Mouse (Mus musculus) liver, embryonic 11.5 days (tissue): ENCODE measurements around the gene Iqcd. TPM values are rescaled to one million over a fixed set of nuclear protein-coding genes. Genes with fewer than 3 reads are reported as not detected.

Experiments used
- ATAC-seq: fragments of 200-750 bp; cut with Nextera tagmentation; replicated peaks from 2 replicates; pipeline ENCODE4 v1.8.0; 2017; ENCODE audit warnings: moderate number of reproducible peaks, mild to moderate bottlenecking, moderate TSS enrichment, moderate library complexity; ENCODE audit not compliant: low FRiP score
- DNase-seq: peaks from one replicate; pipeline ENCODE4 v3.0.0-alpha.2; 2017; ENCODE audit warnings: low spot score
- H3K27ac ChIP-seq: fragments of 300-500 bp; sonication (generic); 2 replicates; pipeline ENCODE4 v1.5.1; 2014; ENCODE audit warnings: mild to moderate bottlenecking, low read depth, low read length, control low read depth
- H3K27me3 ChIP-seq: fragments of 300-500 bp; sonication (generic); replicated peaks from 2 replicates; pipeline ENCODE4 v1.6.1; 2014; ENCODE audit warnings: low read length, mixed read lengths; ENCODE audit not compliant: control insufficient read depth, insufficient read depth
- H3K36me3 ChIP-seq: fragments of 300-500 bp; sonication (generic); 2 replicates; pipeline ENCODE4 v1.6.1; 2014; ENCODE audit warnings: mild to moderate bottlenecking, low read length, moderate library complexity, mixed read lengths; ENCODE audit not compliant: control insufficient read depth, insufficient read depth
- H3K4me1 ChIP-seq: fragments of 300-500 bp; sonication (generic); replicated peaks from 2 replicates; pipeline ENCODE4 v1.6.1; 2014; ENCODE audit warnings: low read length, mixed read lengths; ENCODE audit not compliant: control insufficient read depth, insufficient read depth
- H3K4me2 ChIP-seq: fragments of 300-500 bp; sonication (generic); 2 replicates; pipeline ENCODE4 v1.6.1; 2014; ENCODE audit warnings: mild to moderate bottlenecking, control low read depth, moderate library complexity
- H3K4me3 ChIP-seq: fragments of 300-500 bp; sonication (generic); 2 replicates; pipeline ENCODE4 v1.5.1; 2014; ENCODE audit warnings: low read depth, low read length, control low read depth
- H3K9ac ChIP-seq: fragments of 300-500 bp; sonication (generic); 2 replicates; pipeline ENCODE4 v1.6.1; 2014; ENCODE audit warnings: low read depth, low read length, control low read depth
- H3K9me3 ChIP-seq: fragments of 300-500 bp; sonication (generic); 2 replicates; pipeline ENCODE4 v1.6.1; 2016; ENCODE audit warnings: low read length, inconsistent platforms, mixed read lengths; ENCODE audit not compliant: control insufficient read depth
- WGBS: fragments of 180-500 bp; shearing (Covaris S2); extraction: QIAGEN DNeasy Blood & Tissue Kit; methylation state at CpG from one replicate; pipeline ENCODE4 v1.1.7; 2014; 5-methylcytosine and 5-hydroxymethylcytosine counted together
- polyA plus RNA-seq: library from polyadenylated mRNA; unstranded; fragments of >200 nt; fragmentation: Nextera tagmentation; extraction: Ambion mirVana; gene quantifications from 2 replicates; pipeline ENCODE4 v1.2.1, GENCODE M21; 2014

Gene Iqcd
- polyA plus RNA-seq, 1 experiment from 2014 or later = 1.5 TPM

DNA sequence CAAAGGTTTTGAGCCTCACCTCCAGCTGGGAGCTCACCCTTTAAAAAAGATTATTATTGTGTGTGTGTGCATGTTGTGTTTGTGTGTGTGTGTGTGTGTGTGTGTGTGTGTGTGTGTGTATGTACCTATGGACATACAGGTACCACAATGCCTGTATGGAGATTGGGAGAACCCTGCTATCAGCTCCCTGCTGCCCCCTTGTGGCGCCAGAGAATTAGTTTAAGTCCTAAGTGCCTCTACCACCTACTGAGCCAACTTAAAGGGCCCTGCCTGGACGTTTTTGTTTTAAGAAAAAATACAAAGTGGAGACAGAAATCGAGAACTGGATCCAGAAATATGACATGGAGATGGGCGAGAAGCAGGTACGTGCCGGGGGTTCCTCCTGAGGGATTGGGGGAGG lies 16.0 kb downstream of the Iqcd start:
- WGBS = 5% methylated on average over 6 of the region's 6 CpGs
- H3K27ac ChIP-seq = peak overlapping the region; percentile 19; the same call in 1 of the 2 replicates
- peaks cover 27% of the 10 kb centered on the region for H3K4me1 ChIP-seq
- H3K27me3 ChIP-seq = no peaks in the 10 kb centered on the region
- peak overlapping the region; percentile 34 for H3K4me3 ChIP-seq
- H3K36me3 ChIP-seq = peaks cover 3% of the 10 kb centered on the region; the same call in 1 of the 2 replicates
- H3K4me2 ChIP-seq = peak overlapping the region; percentile 70
- peak; percentile 46; the same call in 1 of the 2 replicates for ATAC-seq
- H3K9ac ChIP-seq = no peak overlapping the region
- H3K9me3 ChIP-seq = no peaks in the 10 kb centered on the region
- DNase-seq = peak; percentile 73

DNA sequence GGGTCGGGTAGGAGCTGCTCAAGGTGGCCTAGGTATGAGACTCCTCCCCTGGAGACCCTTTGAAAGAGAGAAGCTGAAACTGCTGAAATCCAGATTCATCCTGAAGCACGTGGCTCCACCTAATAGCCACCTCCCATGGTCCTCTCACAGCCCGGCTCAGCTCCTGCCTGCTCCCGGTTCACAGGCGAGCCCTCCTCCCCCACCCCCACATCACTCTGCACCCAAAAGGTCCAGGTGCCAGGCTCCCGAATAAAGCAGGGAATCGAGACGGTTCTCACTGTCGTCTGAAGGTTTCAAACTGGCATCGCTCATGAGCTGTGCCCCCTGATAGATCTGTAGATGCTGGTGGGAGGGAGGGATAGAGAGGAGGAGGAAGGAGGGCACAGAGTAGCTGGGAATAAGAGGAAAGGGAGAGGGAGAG lies 16.4 kb downstream of the Iqcd start:
- Histone ChIP-seq H3K27me3 (no peaks in the 10 kb centered on the region), H3K27ac (peak overlapping the region; percentile 19; the same call in 1 of the 2 replicates), H3K4me3 (peak overlapping the region; percentile 34), H3K4me1 (peaks cover 23% of the 10 kb centered on the region), H3K4me2 (peak overlapping the region; percentile 70), H3K9ac (peak overlapping the region; percentile 41), H3K36me3 (peaks cover 3% of the 10 kb centered on the region; the same call in 1 of the 2 replicates), H3K9me3 (no peaks in the 10 kb centered on the region)
- peak; percentile 19; the same call in 1 of the 2 replicates for ATAC-seq
- DNase-seq = no peak
- WGBS = 4% methylated on average over 10 of the region's 10 CpGs

DNA sequence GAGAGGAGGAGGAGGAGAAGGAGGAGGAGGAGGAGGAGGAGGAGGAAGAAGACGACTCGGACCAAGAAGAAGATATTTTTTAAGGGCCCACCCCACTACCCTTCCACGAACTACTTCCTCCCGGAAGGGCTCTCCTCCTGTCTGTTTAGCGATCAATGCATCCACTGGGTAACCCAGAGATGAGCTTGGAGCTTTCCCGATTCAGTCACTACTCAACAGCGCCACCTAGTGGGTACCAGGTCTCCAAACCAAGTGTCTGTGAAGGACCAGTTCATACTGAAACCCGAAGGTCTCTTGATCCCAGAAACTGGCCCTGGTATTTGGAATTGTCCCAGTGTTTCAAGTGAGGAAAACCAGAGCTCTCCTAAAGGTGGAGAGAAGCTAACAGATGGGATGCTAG lies 16.9 kb downstream of the Iqcd start:
- H3K4me2 ChIP-seq = peak overlapping the region; percentile 70
- no peak overlapping the region for H3K27ac ChIP-seq
- H3K9ac ChIP-seq = peak overlapping the region; percentile 41; the same call in 1 of the 2 replicates
- peak overlapping the region; percentile 34 for H3K4me3 ChIP-seq
- 2% methylated on average over 8 of the region's 8 CpGs for WGBS
- peak; percentile 80 for DNase-seq
- peak; percentile 65 for ATAC-seq
- peaks cover 20% of the 10 kb centered on the region for H3K4me1 ChIP-seq
- no peaks in the 10 kb centered on the region for H3K27me3 ChIP-seq
- peaks cover 3% of the 10 kb centered on the region; the same call in 1 of the 2 replicates for H3K36me3 ChIP-seq
- no peaks in the 10 kb centered on the region for H3K9me3 ChIP-seq

DNA sequence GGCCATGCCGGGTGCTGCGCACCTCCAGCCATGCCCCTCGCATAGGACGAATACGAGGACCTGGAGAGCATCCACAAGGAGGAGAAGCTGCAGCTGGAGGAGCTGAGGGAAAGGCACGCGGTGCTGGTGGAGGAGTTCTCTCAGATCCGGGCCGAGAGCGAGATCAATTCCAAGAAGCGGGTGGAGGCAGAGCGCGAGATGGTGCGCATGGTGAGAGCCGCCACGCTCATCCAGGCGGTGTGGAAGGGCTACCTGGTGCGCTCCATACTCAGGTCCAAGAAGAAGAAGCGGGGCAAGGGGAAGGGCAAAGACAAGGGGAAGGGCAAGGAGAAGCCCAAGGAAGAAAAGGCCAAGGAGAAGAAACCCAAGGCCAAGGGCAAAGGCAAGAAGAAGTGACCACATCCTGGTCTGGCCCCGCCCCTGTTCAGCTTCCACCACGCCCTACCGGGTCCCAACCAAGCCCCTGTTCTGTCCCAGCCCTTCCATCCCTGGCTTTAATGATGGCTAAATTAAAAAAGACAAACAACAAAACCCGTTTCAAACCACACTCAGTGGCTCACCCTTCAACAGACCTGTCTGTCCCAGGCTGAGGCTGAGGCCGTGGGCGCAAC lies 17.9 kb downstream of the Iqcd start:
- H3K9me3 ChIP-seq = no peaks in the 10 kb centered on the region
- no peak for ATAC-seq
- 66% methylated on average over 25 of the region's 25 CpGs for WGBS

DNA sequence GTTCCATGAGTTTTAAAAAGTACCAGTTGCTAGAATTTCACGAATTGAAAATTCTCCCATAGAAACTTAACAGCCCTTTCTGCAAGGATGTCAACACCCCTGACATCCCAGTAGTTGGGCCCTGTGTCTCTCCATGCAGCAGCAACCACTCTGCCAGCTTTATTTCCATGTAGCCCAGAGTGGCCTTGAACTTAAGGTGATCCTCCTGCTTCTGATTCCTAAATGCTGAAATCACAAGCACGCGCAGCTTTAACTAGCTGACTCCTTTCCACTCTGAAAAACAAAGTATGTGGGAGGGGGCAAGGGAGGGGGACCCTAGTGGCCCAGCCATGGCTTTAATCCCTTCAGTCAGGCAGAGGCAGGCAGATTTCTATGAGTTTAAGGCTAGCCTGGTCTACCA lies 18.5 kb downstream of the Iqcd start:
- Histone ChIP-seq H3K4me1 (peaks cover 16% of the 10 kb centered on the region), H3K36me3 (peaks cover 3% of the 10 kb centered on the region; the same call in 1 of the 2 replicates), H3K27me3 (no peaks in the 10 kb centered on the region), H3K27ac (no peak overlapping the region), H3K9ac (no peak overlapping the region), H3K4me2 (no peak overlapping the region), H3K9me3 (no peaks in the 10 kb centered on the region), H3K4me3 (no peak overlapping the region)
- ATAC-seq (no peak), DNase-seq (no peak)
- WGBS = 70% methylated on average over 3 of the region's 3 CpGs

More for the DNA sequence above, 17.9 kb downstream of the Iqcd start:
- no peak overlapping the region for H3K9ac ChIP-seq
- no peaks in the 10 kb centered on the region for H3K27me3 ChIP-seq
- 0 out of 2 replicates have a peak overlapping the region, but pooled peaks have one; percentile 20 for H3K4me2 ChIP-seq
- H3K4me1 ChIP-seq = peaks cover 17% of the 10 kb centered on the region
- H3K36me3 ChIP-seq = peaks cover 3% of the 10 kb centered on the region; the same call in 1 of the 2 replicates
- H3K27ac ChIP-seq = no peak overlapping the region
- no peak for DNase-seq
- H3K4me3 ChIP-seq = no peak overlapping the region

DNA sequence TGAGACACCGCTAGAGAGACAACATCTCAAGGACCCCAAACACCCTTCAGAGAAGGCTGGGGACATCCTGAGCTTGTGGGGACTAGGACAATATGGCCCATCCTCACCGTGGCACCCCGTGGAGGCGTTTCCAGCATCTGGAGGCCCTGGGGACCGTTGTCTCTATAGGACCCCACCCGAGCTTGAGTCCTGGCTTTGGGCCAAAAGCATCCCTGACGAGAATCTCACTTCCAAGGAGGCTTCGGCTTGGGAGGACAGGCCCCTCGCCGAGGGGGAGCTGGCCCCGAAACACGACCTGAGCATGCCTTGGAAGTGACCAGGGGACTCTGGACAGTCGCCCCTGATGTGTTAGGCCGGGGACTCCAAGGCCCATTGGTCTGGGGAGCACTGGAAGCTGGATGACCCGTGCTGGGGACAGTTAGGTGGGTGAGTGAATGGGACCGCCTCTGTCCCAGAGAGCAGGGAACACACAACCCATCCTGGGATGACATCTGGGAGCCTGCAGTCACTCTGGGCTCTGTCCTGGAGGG lies 20.5 kb downstream of the Iqcd start:
- Histone ChIP-seq H3K4me1 (peaks cover 20% of the 10 kb centered on the region), H3K27me3 (no peaks in the 10 kb centered on the region), H3K9me3 (no peaks in the 10 kb centered on the region), H3K4me2 (no peak overlapping the region), H3K4me3 (no peak overlapping the region), H3K27ac (no peak overlapping the region), H3K9ac (no peak overlapping the region), H3K36me3 (peaks cover 3% of the 10 kb centered on the region; the same call in 1 of the 2 replicates)
- DNase-seq = no peak
- WGBS = 91% methylated on average over 16 of the region's 16 CpGs
- no peak for ATAC-seq

DNA sequence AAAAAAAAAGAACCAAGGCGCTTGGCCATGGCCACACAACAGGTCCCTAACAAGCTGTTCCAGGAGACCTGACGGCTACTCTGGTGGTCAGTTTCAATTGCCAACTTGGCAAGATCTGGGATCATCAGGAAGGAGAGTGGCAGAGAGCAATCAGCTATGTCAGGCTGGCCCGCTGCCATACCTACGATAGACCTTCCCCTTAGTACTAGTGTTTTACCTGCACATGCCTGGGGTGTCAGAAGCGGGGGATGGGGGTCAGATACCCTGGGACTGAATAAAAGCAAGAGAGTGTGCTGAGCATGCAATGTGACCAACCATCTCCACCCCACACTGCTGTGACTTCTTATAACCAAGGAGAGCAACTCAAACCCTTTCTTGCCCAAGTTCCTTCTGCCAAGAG lies 22.1 kb downstream of the Iqcd start:
- no peak overlapping the region for H3K9ac ChIP-seq
- H3K27ac ChIP-seq = no peak overlapping the region
- peaks cover 15% of the 10 kb centered on the region for H3K4me1 ChIP-seq
- peaks cover 12% of the 10 kb centered on the region; the same call in 1 of the 2 replicates for H3K36me3 ChIP-seq
- ATAC-seq = no peak
- H3K4me3 ChIP-seq = peak overlapping the region; percentile 82
- H3K9me3 ChIP-seq = peaks cover 3% of the 10 kb centered on the region; the same call in 1 of the 2 replicates
- DNase-seq = no peak
- 89% methylated on average over 5 of the region's 5 CpGs for WGBS
- H3K4me2 ChIP-seq = peak overlapping the region; percentile 73
- H3K27me3 ChIP-seq = no peaks in the 10 kb centered on the region

DNA sequence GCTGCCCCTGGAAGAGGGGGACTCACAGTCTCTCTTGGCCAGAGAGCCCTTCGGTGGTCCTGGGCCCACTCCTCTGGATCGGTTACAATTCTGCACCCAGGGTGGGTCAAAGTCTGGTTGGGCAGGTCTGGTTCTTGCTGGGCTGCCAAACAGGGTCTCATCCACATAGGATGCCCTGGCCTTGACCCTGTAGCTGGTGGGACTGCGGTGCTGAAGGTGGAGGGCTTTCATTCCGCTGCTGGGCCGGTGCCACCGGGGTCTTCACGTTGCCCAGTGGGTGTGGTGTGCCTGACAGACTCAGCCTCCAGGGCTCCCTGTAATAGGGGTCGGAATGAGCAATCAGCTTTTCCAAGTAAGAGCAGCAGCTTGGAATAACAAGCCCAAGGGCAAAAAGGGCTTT lies 22.6 kb downstream of the Iqcd start:
- Histone ChIP-seq H3K27me3 (no peaks in the 10 kb centered on the region), H3K4me2 (peak overlapping the region; percentile 73), H3K4me1 (peaks cover 15% of the 10 kb centered on the region), H3K9me3 (peaks cover 4% of the 10 kb centered on the region; the same call in 1 of the 2 replicates), H3K27ac (no peak overlapping the region), H3K9ac (peak overlapping the region; percentile 79), H3K4me3 (peak overlapping the region; percentile 82), H3K36me3 (peaks cover 17% of the 10 kb centered on the region; the same call in 1 of the 2 replicates)
- ATAC-seq (no peak), DNase-seq (no peak)
- 68% methylated on average over 8 of the region's 8 CpGs for WGBS
